Mouse (Mus musculus) lung, postnatal 0 days (tissue): ENCODE measurements around the gene Clnk. TPM values are rescaled to one million over a fixed set of nuclear protein-coding genes. Genes with fewer than 3 reads are reported as not detected.

Experiments
- ATAC-seq: fragments of 200-750 bp; cut with Nextera tagmentation; 2 replicates; pipeline ENCODE4 v1.8.0; 2017; ENCODE audit warnings: moderate library complexity
- DNase-seq: peaks from one replicate; pipeline ENCODE4 v3.0.0-alpha.2; 2016; ENCODE audit warnings: low spot score
- H3K27ac ChIP-seq: fragments of 300-500 bp; sonication (generic); 2 replicates; pipeline ENCODE4 v1.5.1; 2014; ENCODE audit warnings: antibody characterized with exemption, mild to moderate bottlenecking, low read length, mixed read lengths
- H3K27me3 ChIP-seq: fragments of 300-500 bp; sonication (generic); replicated peaks from 2 replicates; pipeline ENCODE4 v1.6.1; 2014; ENCODE audit warnings: low read length, mixed read lengths; ENCODE audit not compliant: insufficient read depth
- H3K36me3 ChIP-seq: fragments of 300-500 bp; sonication (generic); 2 replicates; pipeline ENCODE4 v1.6.1; 2014; ENCODE audit warnings: low read length, mixed read lengths; ENCODE audit not compliant: insufficient read depth
- H3K4me1 ChIP-seq: fragments of 300-500 bp; sonication (generic); 2 replicates; pipeline ENCODE4 v1.6.1; 2014; ENCODE audit warnings: antibody characterized with exemption, low read depth, low read length, mixed read lengths; ENCODE audit not compliant: insufficient read depth
- H3K4me2 ChIP-seq: fragments of 300-500 bp; sonication (generic); replicated peaks from 2 replicates; pipeline ENCODE4 v1.6.1; 2014; ENCODE audit warnings: low read depth, mild to moderate bottlenecking, low read length, moderate library complexity, mixed read lengths
- H3K4me3 ChIP-seq: fragments of 300-500 bp; sonication (generic); 2 replicates; pipeline ENCODE4 v1.5.1; 2014; ENCODE audit warnings: low read depth, low read length
- H3K9ac ChIP-seq: fragments of 300-500 bp; sonication (generic); replicated peaks from 2 replicates; pipeline ENCODE4 v1.6.1; 2014; ENCODE audit warnings: low read depth, mild to moderate bottlenecking
- H3K9me3 ChIP-seq: fragments of 300-500 bp; sonication (generic); 2 replicates; pipeline ENCODE4 v1.6.1; 2016; ENCODE audit warnings: low read length, mixed read lengths
- CTCF ChIP-seq: IDR thresholded peaks from 2 replicates; pipeline ENCODE4 v1.5.1; 2016; ENCODE audit warnings: antibody characterized with exemption, mild to moderate bottlenecking
- EP300 ChIP-seq: IDR thresholded peaks from 2 replicates; pipeline ENCODE4 v1.6.1; 2016; ENCODE audit warnings: antibody characterized with exemption, mild to moderate bottlenecking, control low read depth
- WGBS: fragments of 180-500 bp; shearing (Covaris S2); extraction: QIAGEN DNeasy Blood & Tissue Kit; methylation state at CpG from one replicate; pipeline ENCODE4 v1.1.7; 2014; 5-methylcytosine and 5-hydroxymethylcytosine counted together
- polyA plus RNA-seq: library from polyadenylated mRNA; unstranded; fragments of >200 nt; fragmentation: Nextera tagmentation; extraction: Ambion mirVana; gene quantifications from 2 replicates; pipeline ENCODE4 v1.2.1, GENCODE M21; 2015

Clnk gene
- polyA plus RNA-seq, 1 experiment from 2014 or later, result not detected

- no peak overlapping the region for H3K4me3 ChIP-seq
- H3K4me1 ChIP-seq, result no peaks in the 10 kb centered on the region
- DNase-seq (no peak), ATAC-seq (no peak)
- no peaks in the 10 kb centered on the region for H3K9me3 ChIP-seq
- no peaks in the 10 kb centered on the region for H3K36me3 ChIP-seq
- H3K9ac ChIP-seq, result no peak overlapping the region
- no peak for TF ChIP-seq EP300
- H3K27ac ChIP-seq, result no peak overlapping the region
- WGBS, result 62% methylated on average over 11 of the region's 11 CpGs
- no peaks in the 10 kb centered on the region for H3K27me3 ChIP-seq
- no peak overlapping the region for H3K4me2 ChIP-seq
These were observed 167.6 kb downstream of the Clnk start for GRCm38 (mm10) chr5:38708940-38709581.

GRCm38 (mm10) chr5:38707364-38708075, 169.1 kb downstream of the Clnk start:
- Histone ChIP-seq H3K9ac (no peak overlapping the region), H3K27ac (no peak overlapping the region), H3K9me3 (no peaks in the 10 kb centered on the region), H3K27me3 (no peaks in the 10 kb centered on the region), H3K4me3 (no peak overlapping the region), H3K36me3 (no peaks in the 10 kb centered on the region), H3K4me2 (no peak overlapping the region), H3K4me1 (no peaks in the 10 kb centered on the region)
- DNase-seq, result no peak
- WGBS, result 71% methylated on average over 7 of the region's 7 CpGs
- no peak for ATAC-seq
- TF ChIP-seq EP300, result no peak
- no peak for TF ChIP-seq CTCF

GRCm38 (mm10) chr5:38702941-38703340, 173.7 kb downstream of the Clnk start:
- WGBS, result 89% methylated on average over 6 of the region's 6 CpGs
- no peak for DNase-seq
- Histone ChIP-seq H3K9me3 (no peaks in the 10 kb centered on the region), H3K4me2 (no peak overlapping the region), H3K4me1 (no peaks in the 10 kb centered on the region), H3K36me3 (no peaks in the 10 kb centered on the region), H3K4me3 (no peak overlapping the region), H3K27me3 (no peaks in the 10 kb centered on the region), H3K9ac (no peak overlapping the region), H3K27ac (no peak overlapping the region)
- no peak for TF ChIP-seq EP300
- TF ChIP-seq CTCF, result no peak
- ATAC-seq, result no peak

- DNase-seq (no peak), ATAC-seq (no peak)
- TF ChIP-seq EP300, result no peak
- TF ChIP-seq CTCF, result no peak
- Histone ChIP-seq H3K9me3 (no peaks in the 10 kb centered on the region), H3K27me3 (no peaks in the 10 kb centered on the region), H3K9ac (no peak overlapping the region), H3K4me3 (no peak overlapping the region), H3K4me1 (no peaks in the 10 kb centered on the region), H3K4me2 (no peak overlapping the region), H3K36me3 (no peaks in the 10 kb centered on the region), H3K27ac (no peak overlapping the region)
- 60% methylated on average over 2 of the region's 2 CpGs for WGBS
These were observed 174.5 kb downstream of the Clnk start for GRCm38 (mm10) chr5:38702091-38702490.

GRCm38 (mm10) chr5:38698466-38698865, 178.1 kb downstream of the Clnk start:
- no peak overlapping the region for H3K4me3 ChIP-seq
- H3K9me3 ChIP-seq, result no peaks in the 10 kb centered on the region
- H3K27me3 ChIP-seq, result no peaks in the 10 kb centered on the region
- DNase-seq (no peak), ATAC-seq (no peak)
- H3K36me3 ChIP-seq, result no peaks in the 10 kb centered on the region
- TF ChIP-seq CTCF (no peak), EP300 (no peak)
- no peak overlapping the region for H3K27ac ChIP-seq
- WGBS, result 75% methylated on average over 5 of the region's 5 CpGs
- H3K4me1 ChIP-seq, result no peaks in the 10 kb centered on the region
- H3K4me2 ChIP-seq, result no peak overlapping the region
- no peak overlapping the region for H3K9ac ChIP-seq

- ATAC-seq, result no peak
- H3K4me2 ChIP-seq, result no peak overlapping the region
- TF ChIP-seq EP300, result no peak
- TF ChIP-seq CTCF, result no peak
These were observed 178.6 kb downstream of the Clnk start for GRCm38 (mm10) chr5:38698046-38698445.

More at GRCm38 (mm10) chr5:38698046-38698445, 178.6 kb downstream of the Clnk start:
- Histone ChIP-seq H3K4me3 (no peak overlapping the region), H3K9ac (no peak overlapping the region), H3K4me1 (no peaks in the 10 kb centered on the region), H3K27me3 (no peaks in the 10 kb centered on the region), H3K9me3 (no peaks in the 10 kb centered on the region), H3K36me3 (no peaks in the 10 kb centered on the region), H3K27ac (no peak overlapping the region)
- DNase-seq, result no peak
- 56% methylated on average over 3 of the region's 3 CpGs for WGBS
